Mouse (Mus musculus) E14TG2a.4 (cell line): ENCODE data around the gene Snx7.

Experiments used
- CTCF ChIP-seq: conservative IDR thresholded peaks from 2 replicates; pipeline ENCODE4 v1.5.1; 2014; ENCODE audit warnings: low read length
- NANOG ChIP-seq: IDR thresholded peaks from 2 replicates; pipeline ENCODE4 v1.6.1; 2014; ENCODE audit warnings: borderline replicate concordance, low read length, mixed read lengths

GRCm38 (mm10) chr3:117805782-117806181, 63.0 kb downstream of the Snx7 start:
- TF ChIP-seq CTCF (no peak), NANOG (no peak)
